Mouse (Mus musculus) ES-E14 (cell line): ENCODE results near the gene Gprc5d. TPM values are rescaled to one million over a fixed set of nuclear protein-coding genes. Genes with fewer than 3 reads are reported as not detected.

ENCODE experiments used
- DNase-seq: peaks from one replicate; pipeline ENCODE4 v3.0.0-alpha.2; 2013; ENCODE audit warnings: low read depth, low spot score
- H3K27ac ChIP-seq: 2 replicates; pipeline ENCODE4 v1.5.1; 2012; ENCODE audit warnings: low read depth, mild to moderate bottlenecking, low read length, moderate library complexity, mixed read lengths; ENCODE audit not compliant: poor library complexity, insufficient read depth, severe bottlenecking
- H3K36me3 ChIP-seq: 2 replicates; pipeline ENCODE4 v1.6.1; 2012; ENCODE audit warnings: mild to moderate bottlenecking, low read length, moderate library complexity, mixed read lengths; ENCODE audit not compliant: control insufficient read depth, poor library complexity, insufficient read depth, severe bottlenecking
- H3K4me1 ChIP-seq, 2 experiments: fragments of 150-350 bp in 1 of 2; sonication (generic) in 1 of 2; 2 replicates each; pipeline ENCODE4 v1.6.1; 2012; ENCODE audit warnings: low read length in 2 of 2, mild to moderate bottlenecking in 1 of 2, mixed read lengths in 1 of 2; ENCODE audit not compliant: control insufficient read depth in 2 of 2, insufficient read depth in 2 of 2, poor library complexity in 1 of 2
- H3K4me3 ChIP-seq, 2 experiments: fragments of 150-350 bp in 1 of 2; sonication (generic) in 1 of 2; 2 replicates each; pipeline ENCODE4 v1.5.1; 2012; ENCODE audit warnings: low read length in 2 of 2, low read depth in 1 of 2, mild to moderate bottlenecking in 1 of 2, mixed read lengths in 1 of 2; ENCODE audit not compliant: insufficient read depth in 1 of 2, poor library complexity in 1 of 2, severe bottlenecking in 1 of 2
- H3K9ac ChIP-seq: 2 replicates; pipeline ENCODE4 v1.6.1; 2012; ENCODE audit warnings: low read depth, mild to moderate bottlenecking, low read length, mixed read lengths; ENCODE audit not compliant: poor library complexity, insufficient read depth, severe bottlenecking
- H3K9me3 ChIP-seq: fragments of 150-350 bp; sonication (generic); 2 replicates; pipeline ENCODE4 v1.6.1; 2012; ENCODE audit warnings: low read depth, mild to moderate bottlenecking, low read length; ENCODE audit not compliant: control insufficient read depth, insufficient read depth
- CHD2 ChIP-seq: IDR thresholded peaks from 2 replicates; pipeline ENCODE4 v1.6.1; 2014; ENCODE audit warnings: mild to moderate bottlenecking, low read depth, low read length, inconsistent platforms
- HCFC1 ChIP-seq: IDR thresholded peaks from 2 replicates; pipeline ENCODE4 v1.6.1; 2012; ENCODE audit warnings: low read length, inconsistent platforms, borderline replicate concordance; ENCODE audit not compliant: insufficient read depth
- MAFK ChIP-seq: IDR thresholded peaks from 2 replicates; pipeline ENCODE4 v1.6.1; 2014; ENCODE audit warnings: mild to moderate bottlenecking, low read depth, low read length, inconsistent platforms; ENCODE audit not compliant: insufficient read depth
- ZC3H11A ChIP-seq: IDR thresholded peaks from 2 replicates; pipeline ENCODE4 v1.6.1; 2012; ENCODE audit warnings: low read depth, mild to moderate bottlenecking, inconsistent platforms, low read length, borderline replicate concordance
- ZNF384 ChIP-seq: IDR thresholded peaks from 2 replicates; pipeline ENCODE4 v1.6.1; 2012; ENCODE audit warnings: low read depth, low read length, inconsistent platforms
- in situ Hi-C, 2 experiments: fragments of 600-800 bp; cut with MboI; formaldehyde crosslinking; loops; one replicate each; pipeline ENCODE4 v1.15.1; 2025; ENCODE audit warnings: low sequenced_read_pairs in 2 of 2, inconsistent platforms in 1 of 2; ENCODE audit not compliant: unreplicated experiment in 2 of 2
- total RNA-seq: library from RNA; depleted of rRNA; stranded (reverse); fragments of 300-350 nt; gene quantifications from 2 replicates; pipeline ENCODE4 v1.2.3, GENCODE M21; 2012

The Gprc5d gene
- total RNA-seq, 1 experiment, result not detected

DNA sequence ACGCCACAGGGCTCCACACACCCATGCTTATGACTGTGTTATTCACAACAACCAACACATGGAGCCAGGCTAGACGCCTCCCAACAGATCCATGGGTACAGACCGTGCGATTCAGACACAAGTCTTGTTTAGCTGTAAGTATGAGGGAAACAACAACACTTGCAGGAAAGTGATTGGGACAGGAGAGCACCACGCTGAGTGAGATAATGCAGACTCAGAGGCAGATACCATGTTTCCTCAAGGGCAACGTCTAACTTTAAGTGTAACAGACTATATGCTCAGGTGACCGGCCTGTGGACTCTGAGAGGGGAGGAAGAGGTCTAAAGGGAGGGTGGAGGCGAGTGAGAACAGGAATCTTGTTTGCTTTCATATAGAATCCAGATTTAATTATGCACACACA lies 38.5 kb upstream of the Gprc5d start:
- peaks cover 0 to 2% of the 10 kb centered on the region in 2 experiments; a peak in 1 of 4 replicates for H3K4me1 ChIP-seq
- TF ChIP-seq MAFK, result no peak
- no peak for TF ChIP-seq ZC3H11A
- no peak for TF ChIP-seq ZNF384
- H3K27ac ChIP-seq, result no peak overlapping the region
- H3K9me3 ChIP-seq, result no peaks in the 10 kb centered on the region
- in situ Hi-C loops, result no loop called here
- H3K4me3 ChIP-seq, result no peak overlapping the region
- no peaks in the 10 kb centered on the region; the same call in 1 of the 2 replicates for H3K36me3 ChIP-seq
- DNase-seq, result no peak
- no peak overlapping the region for H3K9ac ChIP-seq

GRCm38 (mm10) chr6:135153719-135154118 lies 35.6 kb upstream of the Gprc5d start:
- no peak for TF ChIP-seq MAFK
- no peak for TF ChIP-seq CHD2
- TF ChIP-seq ZNF384, result no peak
- no peak for TF ChIP-seq HCFC1
- no peak for TF ChIP-seq ZC3H11A
- Histone ChIP-seq H3K9ac (no peak overlapping the region), H3K36me3 (peaks cover 3% of the 10 kb centered on the region; the same call in 1 of the 2 replicates), H3K27ac (no peak overlapping the region), H3K4me3 (no peak overlapping the region), H3K4me1 (peaks cover 0 to 2% of the 10 kb centered on the region in 2 experiments; a peak in 1 of 4 replicates), H3K9me3 (no peaks in the 10 kb centered on the region)
- DNase-seq, result no peak
- in situ Hi-C loops, result no loop called here

GRCm38 (mm10) chr6:135150311-135150710 lies 32.2 kb upstream of the Gprc5d start:
- TF ChIP-seq ZC3H11A, result no peak
- no peak for DNase-seq
- in situ Hi-C loops, result no loop called here
- Histone ChIP-seq H3K36me3 (peaks cover 7% of the 10 kb centered on the region; the same call in 1 of the 2 replicates), H3K9ac (no peak overlapping the region), H3K4me1 (no peaks in the 10 kb centered on the region), H3K9me3 (no peaks in the 10 kb centered on the region), H3K4me3 (no peak overlapping the region), H3K27ac (no peak overlapping the region)

GRCm38 (mm10) chr6:135149722-135150121 lies 31.6 kb upstream of the Gprc5d start:
- H3K36me3 ChIP-seq, result peaks cover 7% of the 10 kb centered on the region; the same call in 1 of the 2 replicates
- DNase-seq, result no peak
- no peak overlapping the region for H3K27ac ChIP-seq
- H3K9me3 ChIP-seq, result no peaks in the 10 kb centered on the region
- TF ChIP-seq MAFK, result no peak
- TF ChIP-seq CHD2, result no peak
- TF ChIP-seq ZC3H11A, result no peak
- no peak for TF ChIP-seq HCFC1
- no peak for TF ChIP-seq ZNF384
- no peak overlapping the region for H3K4me3 ChIP-seq
- in situ Hi-C loops, result no loop called here
- no peak overlapping the region for H3K9ac ChIP-seq
- no peaks in the 10 kb centered on the region for H3K4me1 ChIP-seq

GRCm38 (mm10) chr6:135149175-135149574 lies 31.1 kb upstream of the Gprc5d start:
- H3K4me1 ChIP-seq, result no peaks in the 10 kb centered on the region
- H3K27ac ChIP-seq, result no peak overlapping the region
- H3K9ac ChIP-seq, result no peak overlapping the region
- no peak for TF ChIP-seq ZC3H11A
- H3K4me3 ChIP-seq, result no peak overlapping the region
- no peaks in the 10 kb centered on the region for H3K9me3 ChIP-seq
- H3K36me3 ChIP-seq, result peaks cover 7% of the 10 kb centered on the region; the same call in 1 of the 2 replicates
- no peak for DNase-seq
- in situ Hi-C loops, result no loop called here
